Mouse (Mus musculus) brown adipose tissue, adult 24 weeks (tissue): ENCODE measurements around the gene Tescl. TPM values are rescaled to one million over a fixed set of nuclear protein-coding genes. Genes with fewer than 3 reads are reported as not detected.

Experiments used
- H3K27ac ChIP-seq: fragments of 200-500 bp; replicated peaks from 2 replicates; pipeline ENCODE4 v1.5.1; 2012; ENCODE audit warnings: low read depth, mild to moderate bottlenecking, low read length
- H3K4me1 ChIP-seq: fragments of 200-500 bp; 2 replicates; pipeline ENCODE4 v1.6.1; 2012; ENCODE audit warnings: low read length, mixed read lengths; ENCODE audit not compliant: control insufficient read depth, insufficient read depth, insufficient read length
- H3K4me3 ChIP-seq: fragments of 200-500 bp; 2 replicates; pipeline ENCODE4 v1.5.1; 2012; ENCODE audit warnings: low read depth, mild to moderate bottlenecking, low read length, moderate library complexity; ENCODE audit not compliant: insufficient read depth
- polyA plus RNA-seq: library from polyadenylated mRNA; stranded (reverse); fragments of >200 nt; gene quantifications from 2 replicates; pipeline ENCODE4 v1.2.4, GENCODE M21; 2012; ENCODE audit not compliant: missing spikeins, insufficient read depth, insufficient read length

Gene Tescl
- polyA plus RNA-seq, 1 experiment, result not detected

- Histone ChIP-seq H3K4me3 (no peak overlapping the region), H3K27ac (no peak overlapping the region), H3K4me1 (peaks cover 2% of the 10 kb centered on the region; the same call in 1 of the 2 replicates)
Observed at GRCm38 (mm10) chr7:24297361-24298095, 36.2 kb downstream of the Tescl start.

- no peak overlapping the region for H3K4me3 ChIP-seq
- peaks cover 2% of the 10 kb centered on the region; the same call in 1 of the 2 replicates for H3K4me1 ChIP-seq
- no peak overlapping the region for H3K27ac ChIP-seq
Observed at GRCm38 (mm10) chr7:24296386-24296785, 37.4 kb downstream of the Tescl start.

- Histone ChIP-seq H3K4me3 (no peak overlapping the region), H3K4me1 (peaks cover 2% of the 10 kb centered on the region; the same call in 1 of the 2 replicates), H3K27ac (no peak overlapping the region)
Observed at GRCm38 (mm10) chr7:24295376-24295775, 38.4 kb downstream of the Tescl start.

- H3K27ac ChIP-seq, result no peak overlapping the region
- H3K4me1 ChIP-seq, result peaks cover 2% of the 10 kb centered on the region; the same call in 1 of the 2 replicates
- H3K4me3 ChIP-seq, result no peak overlapping the region
Observed at GRCm38 (mm10) chr7:24294763-24295162, 39.0 kb downstream of the Tescl start.

GRCm38 (mm10) chr7:24293061-24293851 lies 40.5 kb downstream of the Tescl start:
- Histone ChIP-seq H3K4me3 (no peak overlapping the region), H3K4me1 (no peaks in the 10 kb centered on the region), H3K27ac (no peak overlapping the region)

GRCm38 (mm10) chr7:24291387-24292090 lies 42.2 kb downstream of the Tescl start:
- H3K27ac ChIP-seq, result no peak overlapping the region

GRCm38 (mm10) chr7:24290106-24290693 lies 43.5 kb downstream of the Tescl start:
- no peak overlapping the region for H3K27ac ChIP-seq
- no peak overlapping the region for H3K4me3 ChIP-seq
- H3K4me1 ChIP-seq, result no peaks in the 10 kb centered on the region

More at GRCm38 (mm10) chr7:24291387-24292090, 42.2 kb downstream of the Tescl start:
- Histone ChIP-seq H3K4me3 (no peak overlapping the region), H3K4me1 (no peaks in the 10 kb centered on the region)

- Histone ChIP-seq H3K27ac (no peak overlapping the region), H3K4me1 (no peaks in the 10 kb centered on the region), H3K4me3 (no peak overlapping the region)
Observed at GRCm38 (mm10) chr7:24288512-24288911, 45.2 kb downstream of the Tescl start.

GRCm38 (mm10) chr7:24287670-24288069 lies 46.1 kb downstream of the Tescl start:
- Histone ChIP-seq H3K4me3 (no peak overlapping the region), H3K27ac (no peak overlapping the region), H3K4me1 (no peaks in the 10 kb centered on the region)

- H3K4me1 ChIP-seq, result no peaks in the 10 kb centered on the region
- H3K27ac ChIP-seq, result no peak overlapping the region
- no peak overlapping the region for H3K4me3 ChIP-seq
Observed at GRCm38 (mm10) chr7:24286916-24287315, 46.8 kb downstream of the Tescl start.

GRCm38 (mm10) chr7:24286090-24286489 lies 47.6 kb downstream of the Tescl start:
- no peak overlapping the region for H3K4me3 ChIP-seq
- no peaks in the 10 kb centered on the region for H3K4me1 ChIP-seq
- H3K27ac ChIP-seq, result no peak overlapping the region

Other genes with a start within 250 kb of the Tescl start
- 1.4 and 1.5 TPM in 2 replicates for gene Zfp112, start 221.6 kb downstream of the Tescl start, polyA plus RNA-seq
- gene Zfp235, start 199.8 kb downstream of the Tescl start, polyA plus RNA-seq, result 2.4 and 4.4 TPM in 2 replicates
- not detected in 2 replicates for gene Zfp114, start 158.9 kb downstream of the Tescl start, polyA plus RNA-seq
- gene Zfp111, start 122.5 kb downstream of the Tescl start, polyA plus RNA-seq, result 1.5 and 1.7 TPM in 2 replicates
- 0.46 TPM in 1 of 2 replicates, not detected in the other for gene Zfp109, start 96.4 kb downstream of the Tescl start, polyA plus RNA-seq
- gene Zfp108, start 79.1 kb downstream of the Tescl start, polyA plus RNA-seq, result 0.88 and 1.8 TPM in 2 replicates
- 1.4 and 4.4 TPM in 2 replicates for gene Zfp93, start 63.5 kb downstream of the Tescl start, polyA plus RNA-seq
- 1.5 and 2.0 TPM in 2 replicates for gene Zfp61, start 32.7 kb downstream of the Tescl start, polyA plus RNA-seq
- gene Zfp94, start 17.3 kb downstream of the Tescl start, polyA plus RNA-seq, result 3.8 and 4.5 TPM in 2 replicates
- not detected in 2 replicates for gene Lypd5, start 15.3 kb upstream of the Tescl start, polyA plus RNA-seq
- not detected in 2 replicates for gene Kcnn4, start 36.3 kb upstream of the Tescl start, polyA plus RNA-seq
- gene Smg9, start 65.7 kb upstream of the Tescl start, polyA plus RNA-seq, result 6.1 and 8.2 TPM in 2 replicates
- not detected in 2 replicates for gene Irgc1, start 118.4 kb upstream of the Tescl start, polyA plus RNA-seq
- 3.0 TPM in 1 of 2 replicates, not detected in the other for gene Plaur, start 128.5 kb upstream of the Tescl start, polyA plus RNA-seq
- 3.1 and 3.5 TPM in 2 replicates for gene Cadm4, start 148.1 kb upstream of the Tescl start, polyA plus RNA-seq
- 3.0 and 4.7 TPM in 2 replicates for gene Zfp428, start 173.1 kb upstream of the Tescl start, polyA plus RNA-seq
- not detected in 2 replicates for gene AC161166.1, start 178.5 kb upstream of the Tescl start, polyA plus RNA-seq
- gene Irgq, start 196.8 kb upstream of the Tescl start, polyA plus RNA-seq, result 9.1 and 9.2 TPM in 2 replicates
- gene Pinlyp, start 212.2 kb upstream of the Tescl start, polyA plus RNA-seq, result not detected in 2 replicates
- 20.7 and 22.5 TPM in 2 replicates for gene Xrcc1, start 212.4 kb upstream of the Tescl start, polyA plus RNA-seq